8 mouse cellular contexts compared by ENCODE assay signal in the genomic region with DNA sequence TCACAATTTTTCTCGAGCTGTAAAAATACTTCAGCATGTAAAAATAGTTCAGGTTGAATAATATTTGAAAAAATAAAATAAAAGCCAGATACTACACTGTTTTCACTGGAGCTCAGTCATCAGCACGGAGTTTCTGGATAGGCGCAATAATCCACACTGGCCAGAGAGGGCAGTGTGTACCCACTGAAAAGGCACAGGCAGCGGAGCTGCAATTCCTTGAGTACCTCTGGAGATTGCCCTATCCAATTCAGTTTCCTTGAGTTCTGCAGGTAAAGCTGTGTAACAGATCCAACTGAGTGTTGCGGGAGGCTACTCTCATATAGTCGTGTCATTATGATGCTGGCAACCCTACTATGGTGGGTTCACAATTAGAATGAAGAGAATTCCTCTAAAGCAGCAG. TPM values are rescaled to one million over a fixed set of nuclear protein-coding genes. Genes with fewer than 3 reads are reported as not detected.
DNase-seq lines count a peak whose midpoint lies in the region; ATAC-seq and TF ChIP-seq lines count a peak whose summit lies in the region.

No protein-coding gene starts in this region.

- H3K4me3 ChIP-seq in gastrocnemius, adult 2 months, result 0 out of 2 replicates have a peak overlapping the region, but pooled peaks have one; percentile 13
- H3K4me3 ChIP-seq in hindbrain, postnatal 0 days (ENCODE audit: low read length), result peak overlapping the region; percentile 33

- H3K4me2 ChIP-seq in hindbrain, postnatal 0 days (ENCODE audit: low read depth, low read length), result peak overlapping the region; percentile 70

- no peaks in the 10 kb centered on the region for H3K9me3 ChIP-seq in hindbrain, postnatal 0 days (ENCODE audit: low read length)

- DNase-seq in adipocyte (ENCODE audit: low spot score), result peak; percentile 85
- peak; percentile 39 to 70 for DNase-seq in cerebellum, postnatal 4 days (ENCODE audit: low spot score in 2 of 2)
- peak; percentile 72 for DNase-seq in gastrocnemius, adult 2 months
- peak; percentile 91 for DNase-seq in hindbrain, postnatal 0 days (ENCODE audit: low spot score)
- DNase-seq in left cerebral cortex, adult 11 months (ENCODE audit: low spot score), result peak; percentile 62
- peak; percentile 68 to 83 for DNase-seq in right cerebral cortex, adult 2 months (ENCODE audit: low spot score in 2 of 2)
- peak; percentile 58 for DNase-seq in urinary bladder, postnatal 25 days (ENCODE audit: low spot score)

- no peak overlapping the region for H3K27ac ChIP-seq in gastrocnemius, adult 2 months
- no peak overlapping the region for H3K27ac ChIP-seq in hindbrain, postnatal 0 days

- no peak overlapping the region for H3K9ac ChIP-seq in hindbrain, postnatal 0 days (replicated peaks; ENCODE audit: low read length)

- H3K36me3 ChIP-seq in hindbrain, postnatal 0 days (ENCODE audit: insufficient read depth, low read length), result no peaks in the 10 kb centered on the region

- TF ChIP-seq CTCF in gastrocnemius, adult 2 months (IDR thresholded peaks at IDR 0.05), result peak; percentile 96
- peak; percentile 93 for TF ChIP-seq CTCF in hindbrain, postnatal 0 days (IDR thresholded peaks at IDR 0.05; ENCODE audit: low read depth)

- 0% methylated on average over 6 of the region's 6 CpGs for WGBS in hindbrain, postnatal 0 days

- no peaks in the 10 kb centered on the region for H3K4me1 ChIP-seq in hindbrain, postnatal 0 days (ENCODE audit: insufficient read depth, low read length)

- intact Hi-C loops in gastrocnemius, adult 2 months (cut with DNase I), result loop anchor here (1.0 to 5.0 kb wide), 2 partner anchors 838 to 886 kb away; no protein-coding TSS in a partner anchor

- H3K27me3 ChIP-seq in hindbrain, postnatal 0 days (ENCODE audit: insufficient read depth, low read length), result no peaks in the 10 kb centered on the region

- peak; percentile 49; the same call in 1 of the 2 replicates for ATAC-seq in hindbrain, postnatal 0 days
- peak; percentile 86 for ATAC-seq in megakaryocyte, adult 5-6 weeks (ENCODE audit: poor library complexity, severe bottlenecking)

RNA-seq across cellular contexts. Expression of a gene that starts 1.7 kb away (rescaled TPM):
- total RNA-seq in gastrocnemius, adult 2 months (2021), result 1 to 10 TPM in 1 of 2 experiments, under 1 TPM in 1; 0.86 to 3.8 TPM
- 111 and 122 TPM in 2 replicates for total RNA-seq in hindbrain, postnatal 0 days (2014; rRNA removed)
- 49.0 and 51.7 TPM in 2 replicates for polyA plus RNA-seq in hindbrain, postnatal 0 days (2015; fragmentation: Nextera tagmentation; extraction: Ambion mirVana)
- total RNA-seq in megakaryocyte, adult 5-6 weeks (2015), result 4.0 TPM in 2 replicates
- total RNA-seq in megakaryocyte, adult 5-6 weeks (2017), result 2.2 and 4.7 TPM in 2 replicates

Comparison
In these comparisons a context has a peak if more than half of its experiments do, and no peak if none do; other contexts are left out.
1. RNA of a gene that starts 1.7 kb away (total RNA-seq): 111 to 122 TPM in hindbrain, postnatal 0 days; 2.2 to 4.7 TPM in megakaryocyte, adult 5-6 weeks and 0.86 to 3.8 TPM in gastrocnemius, adult 2 months; every median in the first group is over 10 times any median in the second.
2. Peak in every context shown above with its lines, with median percentiles within 50 percentile points of each other: DNase-seq.